Mouse (Mus musculus): ENCODE data around the gene Ccl2.

DNA sequence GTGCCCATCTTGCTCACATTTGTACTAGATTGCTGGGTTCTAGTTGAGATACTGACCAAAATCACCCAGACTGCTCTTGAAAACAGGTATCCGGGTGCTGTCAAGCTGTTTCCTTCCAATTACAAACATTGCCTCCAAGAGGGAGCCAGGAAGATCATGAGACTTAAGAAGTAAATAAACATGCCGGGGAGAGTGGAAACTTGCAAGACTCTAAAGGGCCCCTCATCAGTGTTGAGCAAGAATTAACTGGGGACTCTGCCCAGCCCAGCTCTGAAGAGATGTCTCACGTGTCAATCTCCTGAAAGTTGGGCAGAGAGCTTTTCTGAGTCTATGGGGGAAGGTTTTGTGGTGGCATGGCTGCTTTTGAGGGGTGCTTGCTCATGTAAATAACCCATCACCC is 41.7 kb downstream of the Ccl2 start:
- TF ChIP-seq MAFK (IDR thresholded peaks at IDR 0.05; ENCODE audit: borderline replicate concordance, low read depth, low read length) (no peak), TAL1 (IDR thresholded peaks at IDR 0.05; ENCODE audit: low read length) (no peak), RCOR1 (IDR thresholded peaks at IDR 0.05; ENCODE audit: low read depth, low read length) (no peak), HCFC1 (IDR thresholded peaks at IDR 0.05; ENCODE audit: low read depth, low read length) (no peak), CTCF (IDR thresholded peaks at IDR 0.05 in 2 of 3, conservative IDR thresholded peaks at IDR 0.05 in 1 of 3; ENCODE audit: control insufficient read depth in 1 of 3, insufficient read depth in 1 of 3, low read depth in 2 of 3, low read length in 3 of 3, poor library complexity in 1 of 3, severe bottlenecking in 1 of 3) (no peak), EP300 (IDR thresholded peaks at IDR 0.05; ENCODE audit: low read depth in 1 of 2, low read length in 2 of 2) (no peak), ZNF384 (IDR thresholded peaks at IDR 0.05; ENCODE audit: low read depth, low read length) (no peak), POLR2A (IDR thresholded peaks at IDR 0.05; ENCODE audit: control insufficient read depth in 1 of 2, insufficient read depth in 1 of 2, low read depth in 1 of 2, low read length in 2 of 2, poor library complexity in 1 of 2) (no peak), MAX (IDR thresholded peaks at IDR 0.05; ENCODE audit: low read length) (no peak), SMC3 (IDR thresholded peaks at IDR 0.05; ENCODE audit: low read depth, low read length) (no peak), UBTF (IDR thresholded peaks at IDR 0.05; ENCODE audit: borderline replicate concordance, insufficient read depth, low read depth, low read length) (no peak), CHD2 (IDR thresholded peaks at IDR 0.05; ENCODE audit: low read length) (no peak), MEF2A (IDR thresholded peaks at IDR 0.05; ENCODE audit: extremely low read depth, insufficient replicate concordance, low read depth, low read length, poor library complexity, severe bottlenecking) (no peak), MAZ (IDR thresholded peaks at IDR 0.05; ENCODE audit: low read depth, low read length) (no peak)
